Mouse (Mus musculus) forebrain, embryonic 14.5 days (tissue): ENCODE data around the gene Slc9a9. TPM values are rescaled to one million over a fixed set of nuclear protein-coding genes. Genes with fewer than 3 reads are reported as not detected.

Source experiments
- ATAC-seq: fragments of 200-750 bp; cut with Nextera tagmentation; 2 replicates; pipeline ENCODE4 v1.8.0; 2017; ENCODE audit warnings: mild to moderate bottlenecking, moderate library complexity
- DNase-seq: peaks from one replicate; pipeline ENCODE4 v3.0.0-alpha.2; 2015; ENCODE audit warnings: low spot score
- H3K27ac ChIP-seq: fragments of 300-500 bp; sonication (generic); 2 replicates; pipeline ENCODE4 v1.5.1; 2014; ENCODE audit warnings: low read depth, mild to moderate bottlenecking, control low read depth, low read length, moderate library complexity
- H3K27me3 ChIP-seq: fragments of 300-500 bp; sonication (generic); replicated peaks from 2 replicates; pipeline ENCODE4 v1.6.1; 2014; ENCODE audit warnings: low read length, control low read depth, mixed read lengths; ENCODE audit not compliant: control insufficient read depth, insufficient read depth
- H3K36me3 ChIP-seq: fragments of 300-500 bp; sonication (generic); 2 replicates; pipeline ENCODE4 v1.6.1; 2014; ENCODE audit warnings: low read length, control low read depth; ENCODE audit not compliant: control insufficient read depth, insufficient read depth
- H3K4me1 ChIP-seq: fragments of 300-500 bp; sonication (generic); 2 replicates; pipeline ENCODE4 v1.6.1; 2014; ENCODE audit warnings: antibody characterized with exemption, low read length, control low read depth; ENCODE audit not compliant: control insufficient read depth, insufficient read depth
- H3K4me2 ChIP-seq: fragments of 300-500 bp; sonication (generic); 2 replicates; pipeline ENCODE4 v1.6.1; 2014; ENCODE audit warnings: mild to moderate bottlenecking, control low read depth, low read length
- H3K4me3 ChIP-seq: fragments of 300-500 bp; sonication (generic); 2 replicates; pipeline ENCODE4 v1.5.1; 2014; ENCODE audit warnings: low read depth, low read length, control low read depth
- H3K9ac ChIP-seq: fragments of 300-500 bp; sonication (generic); 2 replicates; pipeline ENCODE4 v1.6.1; 2014; ENCODE audit warnings: mild to moderate bottlenecking, low read length, control low read depth, moderate library complexity
- H3K9me3 ChIP-seq: fragments of 300-500 bp; sonication (generic); replicated peaks from 2 replicates; pipeline ENCODE4 v1.6.1; 2016; ENCODE audit warnings: low read length, control low read depth, mixed read lengths; ENCODE audit not compliant: control insufficient read depth
- WGBS: fragments of 180-500 bp; shearing (Covaris S2); extraction: QIAGEN DNeasy Blood & Tissue Kit; methylation state at CpG from one replicate; pipeline ENCODE4 v1.1.7; 2014; 5-methylcytosine and 5-hydroxymethylcytosine counted together
- polyA plus RNA-seq: library from polyadenylated mRNA; unstranded; fragments of >200 nt; fragmentation: Nextera tagmentation; extraction: Ambion mirVana; gene quantifications from 2 replicates; pipeline ENCODE4 v1.2.1, GENCODE M21; 2014

Gene Slc9a9
- polyA plus RNA-seq, 1 experiment from 2014 or later, result 3.7 TPM

DNA sequence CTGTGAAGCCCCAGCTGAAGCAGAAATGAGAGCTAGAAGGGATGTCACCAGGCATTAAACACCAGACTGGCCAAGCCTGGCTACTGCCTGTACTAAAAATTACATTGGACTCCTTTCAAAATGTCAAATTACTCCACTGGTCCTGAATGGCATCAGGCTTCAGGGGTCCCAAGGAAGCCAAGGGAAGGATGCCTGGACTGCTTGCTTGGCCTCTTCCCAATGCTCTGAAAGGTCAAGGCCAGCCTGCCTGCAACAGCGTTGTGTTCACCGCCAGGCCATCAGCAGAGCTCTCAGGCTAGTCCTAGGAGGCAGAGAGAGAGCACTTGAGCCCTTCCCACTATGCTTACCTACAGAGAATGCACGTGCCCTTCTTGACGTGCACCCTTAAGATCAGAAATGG lies 539.0 kb downstream of the Slc9a9 start:
- Histone ChIP-seq H3K4me1 (no peaks in the 10 kb centered on the region), H3K9me3 (no peaks in the 10 kb centered on the region), H3K9ac (no peak overlapping the region), H3K27me3 (no peaks in the 10 kb centered on the region), H3K4me3 (no peak overlapping the region), H3K36me3 (no peaks in the 10 kb centered on the region), H3K4me2 (no peak overlapping the region), H3K27ac (no peak overlapping the region)
- DNase-seq (no peak), ATAC-seq (no peak)
- 91% methylated on average over 4 of the region's 4 CpGs for WGBS

DNA sequence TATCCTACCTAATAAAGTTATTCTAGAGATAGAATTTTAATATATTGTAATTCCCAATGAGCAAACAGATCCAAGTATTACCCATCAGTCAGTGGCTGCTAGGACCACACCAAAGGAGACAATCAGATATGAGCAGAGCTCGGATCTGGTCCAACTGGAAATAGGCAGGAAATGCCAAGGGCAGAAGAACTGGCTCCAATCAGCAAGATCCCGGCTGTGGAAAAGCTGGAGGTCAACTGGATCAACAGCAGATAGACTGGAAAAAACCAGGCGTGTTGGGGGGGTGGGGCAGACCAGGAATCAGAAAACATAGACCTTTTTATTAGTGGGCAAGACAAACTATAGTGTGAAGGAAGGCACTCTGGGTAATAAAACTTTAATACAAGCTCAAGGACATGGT lies 550.3 kb downstream of the Slc9a9 start:
- Histone ChIP-seq H3K27ac (no peak overlapping the region), H3K9ac (no peak overlapping the region), H3K9me3 (no peaks in the 10 kb centered on the region), H3K4me1 (no peaks in the 10 kb centered on the region), H3K27me3 (no peaks in the 10 kb centered on the region), H3K36me3 (no peaks in the 10 kb centered on the region), H3K4me2 (no peak overlapping the region), H3K4me3 (no peak overlapping the region)
- ATAC-seq (no peak), DNase-seq (no peak)
- 79% methylated on average over 3 of the region's 3 CpGs for WGBS

DNA sequence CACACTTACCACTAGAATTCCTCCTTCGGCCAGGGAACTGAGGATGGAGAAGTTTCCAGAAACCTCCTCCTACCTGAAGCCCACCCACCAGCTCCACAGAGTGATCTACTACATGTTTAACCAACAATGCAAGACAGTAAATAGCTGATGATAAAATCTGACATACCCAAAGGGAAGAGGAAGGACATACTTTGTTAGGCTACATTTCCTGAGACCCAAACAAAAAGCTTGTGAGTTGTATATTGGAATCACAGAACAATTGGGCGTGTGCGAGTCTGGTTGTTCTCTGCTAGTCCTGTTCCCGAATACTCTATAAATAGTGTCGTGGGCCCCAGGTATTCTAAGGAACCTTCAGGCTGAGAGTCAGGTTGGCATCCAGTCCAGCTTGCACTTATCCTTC lies 551.6 kb downstream of the Slc9a9 start:
- Histone ChIP-seq H3K27ac (no peak overlapping the region), H3K9me3 (no peaks in the 10 kb centered on the region), H3K36me3 (no peaks in the 10 kb centered on the region), H3K4me1 (no peaks in the 10 kb centered on the region), H3K9ac (no peak overlapping the region), H3K4me3 (no peak overlapping the region), H3K27me3 (no peaks in the 10 kb centered on the region), H3K4me2 (no peak overlapping the region)
- WGBS, result 88% methylated on average over 5 of the region's 5 CpGs
- no peak for DNase-seq
- ATAC-seq, result no peak

DNA sequence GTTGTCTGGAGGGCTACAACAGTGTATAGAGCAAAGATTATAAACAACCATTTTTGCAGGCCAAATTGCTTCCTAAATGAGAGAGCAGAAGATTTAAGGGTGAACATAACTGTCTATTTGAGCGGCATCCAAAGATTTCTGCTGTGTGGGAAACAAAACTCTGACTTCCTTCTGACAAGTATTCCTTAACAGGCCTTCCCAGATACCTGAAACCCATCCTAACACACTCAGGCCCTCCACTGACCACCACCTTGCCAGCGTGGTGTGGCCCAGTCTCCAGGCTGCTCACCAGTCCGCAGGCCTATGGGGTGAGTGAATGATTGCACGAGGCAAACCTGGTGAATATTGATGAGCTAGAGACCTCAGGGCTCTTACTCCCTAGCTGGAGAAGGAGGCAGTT lies 557.3 kb downstream of the Slc9a9 start:
- no peak overlapping the region for H3K27ac ChIP-seq
- H3K4me1 ChIP-seq, result no peaks in the 10 kb centered on the region
- H3K27me3 ChIP-seq, result no peaks in the 10 kb centered on the region
- ATAC-seq, result no peak
- no peak overlapping the region for H3K9ac ChIP-seq
- H3K9me3 ChIP-seq, result no peaks in the 10 kb centered on the region
- no peaks in the 10 kb centered on the region for H3K36me3 ChIP-seq
- WGBS, result 82% methylated on average over 4 of the region's 4 CpGs
- no peak overlapping the region for H3K4me2 ChIP-seq
- no peak for DNase-seq
- no peak overlapping the region for H3K4me3 ChIP-seq

DNA sequence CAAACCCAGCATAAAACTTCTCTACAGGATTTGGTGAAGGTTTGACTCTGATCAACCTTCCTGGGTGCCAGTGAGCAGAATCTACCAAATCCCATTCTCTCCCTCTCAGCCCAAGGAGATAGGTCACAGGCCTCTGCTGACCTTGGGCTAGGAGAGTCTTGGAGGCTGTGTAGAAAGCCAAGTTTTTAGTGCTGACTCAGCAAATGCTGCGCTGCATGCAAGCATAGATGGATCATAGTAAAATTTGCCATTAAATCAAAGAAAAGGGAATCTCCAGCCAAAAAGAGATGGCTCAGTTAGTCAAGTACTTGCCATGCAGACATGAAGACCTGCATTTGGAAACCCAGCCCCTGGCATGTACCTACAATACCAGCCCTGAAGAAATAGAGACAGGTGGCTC lies 558.4 kb downstream of the Slc9a9 start:
- DNase-seq (no peak), ATAC-seq (no peak)
- no peak overlapping the region for H3K27ac ChIP-seq
- no peak overlapping the region for H3K9ac ChIP-seq
- H3K27me3 ChIP-seq, result no peaks in the 10 kb centered on the region
- no peaks in the 10 kb centered on the region for H3K4me1 ChIP-seq
- WGBS, result 97% methylated on average over 1 of the region's 1 CpGs
- no peak overlapping the region for H3K4me3 ChIP-seq
- no peaks in the 10 kb centered on the region for H3K36me3 ChIP-seq
- H3K4me2 ChIP-seq, result no peak overlapping the region
- H3K9me3 ChIP-seq, result no peaks in the 10 kb centered on the region

DNA sequence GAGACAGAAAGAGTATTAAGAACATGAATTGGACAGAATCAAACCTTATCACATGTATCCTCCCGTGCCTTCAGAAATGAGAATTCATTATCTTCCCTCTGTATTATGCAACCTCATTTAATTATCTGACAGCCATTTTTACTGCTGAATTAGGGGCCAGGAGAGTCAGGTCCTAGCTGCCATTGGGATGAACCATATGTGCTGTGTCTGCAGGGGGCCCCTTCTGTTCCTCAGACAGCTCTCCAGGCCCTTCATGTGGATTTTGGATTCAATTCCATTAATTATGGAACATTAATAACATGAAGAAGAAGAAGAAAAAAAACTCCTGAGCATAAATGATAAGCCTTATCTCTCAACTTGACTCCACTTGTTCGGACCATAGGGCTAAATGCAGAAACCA lies 559.4 kb downstream of the Slc9a9 start:
- Histone ChIP-seq H3K27me3 (no peaks in the 10 kb centered on the region), H3K4me2 (no peak overlapping the region), H3K4me1 (no peaks in the 10 kb centered on the region), H3K9me3 (no peaks in the 10 kb centered on the region), H3K36me3 (no peaks in the 10 kb centered on the region), H3K9ac (no peak overlapping the region), H3K4me3 (no peak overlapping the region), H3K27ac (no peak overlapping the region)
- ATAC-seq (no peak), DNase-seq (no peak)
- 84% methylated on average over 2 of the region's 2 CpGs for WGBS

DNA sequence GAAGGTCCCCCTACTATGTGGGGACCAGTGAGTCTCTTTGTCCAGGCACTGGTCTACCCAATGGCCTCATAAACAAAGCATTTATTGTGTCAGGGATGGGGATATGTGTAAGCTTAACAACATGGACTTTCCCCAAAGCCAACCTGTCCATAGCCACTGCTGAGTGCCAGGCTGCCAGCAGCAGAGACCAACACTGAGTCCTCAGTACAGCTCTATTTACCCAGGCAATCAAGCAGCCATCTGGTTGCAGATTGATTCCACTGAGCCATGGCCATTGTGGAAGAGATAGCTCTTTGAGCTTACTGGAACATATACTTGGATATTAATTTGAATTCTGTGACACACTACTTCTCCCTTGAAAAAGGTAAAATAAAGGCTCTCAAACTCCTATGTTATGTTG lies 570.2 kb downstream of the Slc9a9 start:
- DNase-seq, result no peak

DNA sequence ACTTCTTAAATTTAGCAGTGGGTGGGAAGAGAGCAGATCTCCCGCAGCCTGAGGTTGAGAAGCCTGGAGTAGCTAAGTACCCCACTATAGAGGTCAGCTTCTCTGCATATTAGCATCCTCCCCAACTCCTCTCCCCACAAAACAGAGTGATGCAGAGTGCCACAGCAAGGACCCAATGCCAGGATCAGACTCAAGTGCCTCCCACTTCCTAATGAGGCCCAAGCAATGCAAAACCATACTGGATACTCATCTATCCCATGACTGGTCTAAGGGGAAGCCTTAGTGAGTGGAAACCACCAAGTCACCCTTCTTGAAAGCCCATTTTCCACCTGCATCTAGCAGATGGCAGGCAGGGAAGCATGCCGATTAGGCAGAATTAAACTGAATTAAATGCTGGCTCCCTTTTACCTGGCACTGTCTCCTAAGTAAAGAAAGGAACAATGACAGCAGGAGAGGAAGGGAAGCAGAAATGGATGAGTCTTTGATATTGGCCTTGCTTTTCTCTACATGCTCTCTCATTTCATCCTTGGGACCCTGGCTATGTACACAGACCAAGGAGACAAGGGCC lies 573.0 kb downstream of the Slc9a9 start:
- 96% methylated on average over 2 of the region's 2 CpGs for WGBS
- H3K9ac ChIP-seq, result no peak overlapping the region
- DNase-seq, result no peak
- H3K4me3 ChIP-seq, result no peak overlapping the region
- H3K4me2 ChIP-seq, result no peak overlapping the region
- H3K9me3 ChIP-seq, result no peaks in the 10 kb centered on the region
- no peaks in the 10 kb centered on the region for H3K27me3 ChIP-seq
- H3K4me1 ChIP-seq, result no peaks in the 10 kb centered on the region
- ATAC-seq, result no peak
- no peak overlapping the region for H3K27ac ChIP-seq
- no peaks in the 10 kb centered on the region for H3K36me3 ChIP-seq

More for the DNA sequence above, 570.2 kb downstream of the Slc9a9 start:
- Histone ChIP-seq H3K27me3 (no peaks in the 10 kb centered on the region), H3K36me3 (no peaks in the 10 kb centered on the region), H3K4me2 (no peak overlapping the region), H3K9me3 (no peaks in the 10 kb centered on the region; the same call in 1 of the 2 replicates), H3K9ac (no peak overlapping the region), H3K4me3 (no peak overlapping the region), H3K27ac (no peak overlapping the region), H3K4me1 (no peaks in the 10 kb centered on the region)
- no peak for ATAC-seq

DNA sequence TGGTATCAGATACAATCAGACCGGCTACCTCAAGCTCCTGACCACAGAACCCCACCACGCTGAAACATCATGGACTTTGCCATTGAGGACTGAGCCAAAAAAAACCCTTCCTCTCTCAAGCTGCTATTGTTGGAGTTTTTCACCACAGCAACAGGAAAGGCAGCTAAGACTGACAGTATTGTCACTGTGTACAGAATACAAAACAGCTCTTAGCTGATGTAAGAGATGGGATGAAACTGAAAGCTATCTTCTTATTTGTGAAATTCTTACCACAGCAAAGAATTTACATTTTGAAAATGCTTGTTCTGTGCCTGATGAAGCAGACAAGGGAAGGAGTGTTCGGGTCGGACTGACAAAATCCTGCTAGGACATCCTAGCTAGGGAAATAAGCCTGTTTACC lies 584.5 kb downstream of the Slc9a9 start:
- H3K36me3 ChIP-seq, result no peaks in the 10 kb centered on the region
- WGBS, result 83% methylated on average over 4 of the region's 4 CpGs
- H3K4me2 ChIP-seq, result no peak overlapping the region
- H3K9me3 ChIP-seq, result no peaks in the 10 kb centered on the region
- no peaks in the 10 kb centered on the region for H3K27me3 ChIP-seq
- no peak overlapping the region for H3K4me3 ChIP-seq
- H3K27ac ChIP-seq, result no peak overlapping the region
- ATAC-seq (no peak), DNase-seq (no peak)
- no peaks in the 10 kb centered on the region for H3K4me1 ChIP-seq
- H3K9ac ChIP-seq, result no peak overlapping the region
